Mouse (Mus musculus): ENCODE data around the gene Prickle2. TPM values are rescaled to one million over a fixed set of nuclear protein-coding genes. Genes with fewer than 3 reads are reported as not detected.

Prickle2 gene
- polyA plus RNA-seq, 1 experiment = 23.6 TPM

DNA sequence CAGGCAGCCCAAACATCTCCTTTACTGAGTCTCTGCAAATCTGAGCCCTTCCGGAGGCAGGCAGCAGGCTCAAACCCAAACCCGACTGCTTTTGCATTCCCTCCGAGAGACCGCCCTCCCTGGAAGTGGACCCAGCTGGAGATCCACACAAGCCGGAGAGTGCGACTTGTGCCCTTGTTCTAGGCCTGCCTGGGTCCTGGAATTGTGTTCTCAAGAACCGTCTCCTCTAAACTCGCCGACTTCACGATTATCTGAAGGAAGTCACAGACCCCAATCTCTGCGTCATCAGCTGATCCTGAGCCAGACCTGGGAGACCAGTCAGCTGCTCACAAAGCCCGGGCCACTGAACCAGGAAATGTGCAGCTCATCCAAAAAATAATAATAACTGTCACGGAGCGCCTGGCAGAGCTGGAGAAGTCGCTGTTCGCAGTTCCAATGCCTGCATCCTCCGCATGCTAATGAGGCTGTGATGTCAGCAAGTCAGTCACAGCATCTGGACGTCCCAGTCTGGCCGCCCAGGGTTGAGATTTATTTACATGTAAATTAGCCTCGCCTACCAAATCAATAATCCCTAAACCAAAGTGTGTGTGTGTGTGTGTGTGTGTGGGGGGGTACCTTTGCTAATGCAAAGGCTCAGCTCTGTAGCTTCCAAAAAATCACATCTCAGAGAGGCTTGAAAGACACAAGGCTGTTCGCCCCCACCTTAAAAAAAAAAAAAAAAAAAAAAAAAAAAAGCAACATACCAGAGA is 224.8 kb downstream of the Prickle2 start:
- peak overlapping the region; percentile 95 for H3K4me3 ChIP-seq (replicated peaks; ENCODE audit: extremely low read depth, low read depth, low read length)
- DNase-seq = peak; percentile 63
- WGBS = 3% methylated on average over 21 of the region's 21 CpGs
- H3K4me1 ChIP-seq (ENCODE audit: control insufficient read depth, insufficient read depth, low read length) = peaks cover 8% of the 10 kb centered on the region
- TF ChIP-seq POLR2A (IDR thresholded peaks at IDR 0.05; ENCODE audit: borderline replicate concordance, extremely low read depth, low read depth, low read length) = peak; percentile 30; the same call in 1 of the 2 replicates
- no peak for TF ChIP-seq CTCF (IDR thresholded peaks at IDR 0.05; ENCODE audit: insufficient read depth, low read length)

DNA sequence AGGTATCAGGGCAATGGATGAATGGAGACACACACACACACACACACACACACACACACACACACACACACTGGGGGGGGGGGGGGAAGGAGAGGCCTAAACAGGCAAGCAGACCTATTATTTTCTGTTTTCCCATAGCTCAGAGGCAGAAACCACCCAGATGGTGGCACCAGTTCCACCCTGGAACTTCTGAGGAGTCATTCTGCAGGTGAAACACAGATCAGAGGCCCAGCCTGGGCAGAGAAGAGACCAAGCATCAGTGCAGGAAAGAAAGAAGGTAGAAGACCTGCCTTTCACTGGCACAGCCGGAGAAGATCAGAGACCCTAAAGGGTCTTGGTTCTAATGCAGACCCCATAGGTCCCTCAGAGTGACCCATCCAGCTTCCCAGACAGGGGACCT is 227.3 kb downstream of the Prickle2 start:
- DNase-seq = no peak
- H3K4me1 ChIP-seq (ENCODE audit: control insufficient read depth, insufficient read depth, low read length) = peaks cover 8% of the 10 kb centered on the region
- H3K4me3 ChIP-seq (replicated peaks; ENCODE audit: extremely low read depth, low read depth, low read length) = peak overlapping the region; percentile 42
- WGBS = 59% methylated on average over 1 of the region's 1 CpGs
- TF ChIP-seq POLR2A (IDR thresholded peaks at IDR 0.05; ENCODE audit: borderline replicate concordance, extremely low read depth, low read depth, low read length) (no peak), CTCF (IDR thresholded peaks at IDR 0.05; ENCODE audit: insufficient read depth, low read length) (no peak)

DNA sequence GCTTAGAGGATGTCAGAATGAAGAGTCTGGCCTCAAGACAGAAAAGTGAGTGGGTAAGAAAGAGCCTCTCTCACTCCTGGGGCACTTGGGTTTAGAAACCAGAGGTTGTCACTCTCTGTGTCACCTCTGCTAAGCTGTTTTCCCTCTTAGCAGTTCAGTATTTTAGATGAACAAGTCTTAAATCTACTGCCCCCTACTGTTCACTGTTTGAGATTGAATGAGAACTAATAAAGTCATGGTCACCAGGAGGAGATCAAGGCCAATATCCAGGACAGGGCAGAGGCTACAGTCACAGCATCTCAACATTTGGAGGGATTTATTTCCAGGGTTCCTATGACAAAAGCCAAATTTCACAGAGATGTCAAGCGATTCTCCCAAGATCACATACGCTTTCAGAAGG is 228.3 kb downstream of the Prickle2 start:
- WGBS = 81% methylated on average over 2 of the region's 2 CpGs
- no peak for DNase-seq

DNA sequence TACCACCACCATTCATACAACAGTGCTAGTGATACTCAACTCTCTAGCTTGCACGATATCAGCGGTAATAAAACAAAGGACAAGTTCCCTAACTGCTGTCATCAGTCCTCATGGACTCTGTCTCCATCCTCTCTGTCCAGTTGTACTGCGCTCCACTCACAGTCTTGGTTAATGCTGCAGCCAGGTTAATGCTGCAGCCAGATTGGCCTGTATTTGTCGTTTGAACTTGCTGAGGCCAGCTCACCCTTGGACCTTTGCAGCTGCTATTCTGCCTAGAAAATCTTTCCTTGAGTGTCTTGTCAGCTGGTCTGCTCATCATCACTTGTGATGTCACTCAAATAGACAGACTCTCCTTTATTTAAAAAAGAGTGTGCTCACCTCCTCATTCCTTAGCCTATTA is 236.5 kb downstream of the Prickle2 start:
- Histone ChIP-seq H3K4me1 (ENCODE audit: control insufficient read depth, insufficient read depth, low read length) (peaks cover 32% of the 10 kb centered on the region), H3K4me3 (replicated peaks; ENCODE audit: extremely low read depth, low read depth, low read length) (no peak overlapping the region)
- DNase-seq = no peak
- WGBS = 63% methylated on average over 4 of the region's 4 CpGs
- TF ChIP-seq CTCF (IDR thresholded peaks at IDR 0.05; ENCODE audit: insufficient read depth, low read length) (no peak), POLR2A (IDR thresholded peaks at IDR 0.05; ENCODE audit: borderline replicate concordance, extremely low read depth, low read depth, low read length) (no peak)

More for the DNA sequence above, 228.3 kb downstream of the Prickle2 start:
- Histone ChIP-seq H3K4me3 (replicated peaks; ENCODE audit: extremely low read depth, low read depth, low read length) (peak overlapping the region; percentile 37), H3K4me1 (ENCODE audit: control insufficient read depth, insufficient read depth, low read length) (peaks cover 11% of the 10 kb centered on the region)
- TF ChIP-seq CTCF (IDR thresholded peaks at IDR 0.05; ENCODE audit: insufficient read depth, low read length) = no peak

DNA sequence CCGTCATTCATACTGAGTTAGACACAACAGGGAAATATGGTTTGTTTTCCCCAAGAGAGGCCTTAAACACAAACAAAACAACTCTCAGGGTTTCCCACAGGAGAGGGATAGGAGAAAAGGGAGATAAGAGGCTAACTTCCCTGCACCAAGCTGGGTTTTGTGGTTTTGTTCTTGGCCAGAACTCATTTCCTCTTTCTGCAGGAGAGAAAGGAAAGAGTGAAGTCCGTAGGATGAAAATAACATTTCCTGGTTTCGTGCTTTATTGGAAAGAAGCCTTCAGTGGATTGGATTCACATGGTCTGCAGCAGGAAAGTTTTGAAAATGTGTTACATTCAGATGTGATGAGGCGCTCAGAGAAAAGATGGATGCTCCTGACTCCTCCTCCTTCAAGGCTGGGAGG is 237.1 kb downstream of the Prickle2 start:
- WGBS = 37% methylated on average over 4 of the region's 4 CpGs
- H3K4me3 ChIP-seq (replicated peaks; ENCODE audit: extremely low read depth, low read depth, low read length) = no peak overlapping the region
- DNase-seq = no peak
- no peak for TF ChIP-seq CTCF (IDR thresholded peaks at IDR 0.05; ENCODE audit: insufficient read depth, low read length)
- TF ChIP-seq POLR2A (IDR thresholded peaks at IDR 0.05; ENCODE audit: borderline replicate concordance, extremely low read depth, low read depth, low read length) = no peak
- H3K4me1 ChIP-seq (ENCODE audit: control insufficient read depth, insufficient read depth, low read length) = peaks cover 37% of the 10 kb centered on the region

DNA sequence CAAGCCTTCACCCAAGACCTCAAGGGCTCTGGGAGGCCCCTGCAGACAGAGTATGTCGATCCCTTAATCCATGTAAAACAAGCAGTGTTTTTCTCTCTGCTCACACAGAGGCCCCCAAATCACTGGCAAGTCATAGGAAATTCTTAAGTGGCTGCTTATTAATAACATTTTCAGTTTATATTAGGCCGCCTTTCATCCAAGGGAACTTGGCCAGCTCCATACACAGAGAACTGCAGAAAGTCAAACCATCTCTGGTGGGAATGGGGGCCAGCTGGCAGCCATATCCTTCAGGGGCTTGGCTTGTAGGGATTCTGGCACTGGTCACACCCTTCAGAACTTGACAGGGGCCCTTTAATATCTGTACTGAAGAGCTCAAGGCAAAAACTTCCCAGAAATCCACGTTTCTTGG is 237.6 kb downstream of the Prickle2 start:
- Histone ChIP-seq H3K4me1 (ENCODE audit: control insufficient read depth, insufficient read depth, low read length) (peaks cover 39% of the 10 kb centered on the region), H3K4me3 (replicated peaks; ENCODE audit: extremely low read depth, low read depth, low read length) (no peak overlapping the region)
- DNase-seq = no peak
- WGBS = 33% methylated on average over 3 of the region's 3 CpGs
- TF ChIP-seq POLR2A (IDR thresholded peaks at IDR 0.05; ENCODE audit: borderline replicate concordance, extremely low read depth, low read depth, low read length) (no peak), CTCF (IDR thresholded peaks at IDR 0.05; ENCODE audit: insufficient read depth, low read length) (no peak)

DNA sequence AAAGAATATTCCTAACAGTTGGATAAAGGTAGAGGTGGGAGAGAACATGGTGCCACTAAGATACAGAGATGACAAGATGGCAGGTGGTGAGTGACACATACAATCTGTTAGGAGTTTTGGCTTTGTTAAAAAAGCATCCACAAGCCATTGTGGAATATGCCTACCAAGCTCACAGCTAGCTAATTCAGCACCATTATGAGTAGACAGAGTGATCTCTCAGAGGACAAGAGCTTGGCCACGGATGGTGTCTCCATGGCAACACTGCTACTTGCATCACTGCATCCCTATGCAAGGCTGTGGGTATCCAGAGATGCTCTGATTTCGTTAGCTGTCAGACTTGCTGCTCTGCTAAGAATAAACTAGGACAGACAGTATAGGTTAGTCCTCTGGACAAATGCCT is 238.6 kb downstream of the Prickle2 start:
- 82% methylated on average over 2 of the region's 2 CpGs for WGBS
- TF ChIP-seq POLR2A (IDR thresholded peaks at IDR 0.05; ENCODE audit: borderline replicate concordance, extremely low read depth, low read depth, low read length) (no peak), CTCF (IDR thresholded peaks at IDR 0.05; ENCODE audit: insufficient read depth, low read length) (no peak)
- Histone ChIP-seq H3K4me3 (replicated peaks; ENCODE audit: extremely low read depth, low read depth, low read length) (no peak overlapping the region), H3K4me1 (ENCODE audit: control insufficient read depth, insufficient read depth, low read length) (peaks cover 38% of the 10 kb centered on the region)
- no peak for DNase-seq

DNA sequence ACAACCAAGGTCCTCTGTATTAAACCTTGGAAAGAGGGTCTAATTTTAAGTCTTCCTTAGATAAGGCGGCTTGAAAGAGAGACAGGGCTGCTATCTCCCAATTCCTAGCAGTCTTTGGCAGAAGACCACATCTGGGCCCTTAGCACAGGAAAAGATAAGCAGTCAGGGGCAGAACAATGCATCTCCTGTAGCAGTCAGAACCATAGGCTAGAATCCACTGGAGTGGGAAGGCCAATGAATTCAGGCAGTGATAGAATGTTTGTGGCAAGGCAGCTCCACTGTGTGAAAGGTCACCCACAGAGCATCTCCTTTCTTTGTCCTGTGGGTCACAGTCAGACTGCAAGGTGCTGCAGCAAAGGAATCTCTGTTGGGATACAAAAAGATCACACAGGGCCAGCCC is 240.3 kb downstream of the Prickle2 start:
- H3K4me3 ChIP-seq (replicated peaks; ENCODE audit: extremely low read depth, low read depth, low read length) = no peak overlapping the region
- WGBS = 47% methylated on average over 1 of the region's 1 CpGs
- TF ChIP-seq CTCF (IDR thresholded peaks at IDR 0.05; ENCODE audit: insufficient read depth, low read length) = no peak
- TF ChIP-seq POLR2A (IDR thresholded peaks at IDR 0.05; ENCODE audit: borderline replicate concordance, extremely low read depth, low read depth, low read length) = no peak
- DNase-seq = no peak
- peaks cover 39% of the 10 kb centered on the region for H3K4me1 ChIP-seq (ENCODE audit: control insufficient read depth, insufficient read depth, low read length)

DNA sequence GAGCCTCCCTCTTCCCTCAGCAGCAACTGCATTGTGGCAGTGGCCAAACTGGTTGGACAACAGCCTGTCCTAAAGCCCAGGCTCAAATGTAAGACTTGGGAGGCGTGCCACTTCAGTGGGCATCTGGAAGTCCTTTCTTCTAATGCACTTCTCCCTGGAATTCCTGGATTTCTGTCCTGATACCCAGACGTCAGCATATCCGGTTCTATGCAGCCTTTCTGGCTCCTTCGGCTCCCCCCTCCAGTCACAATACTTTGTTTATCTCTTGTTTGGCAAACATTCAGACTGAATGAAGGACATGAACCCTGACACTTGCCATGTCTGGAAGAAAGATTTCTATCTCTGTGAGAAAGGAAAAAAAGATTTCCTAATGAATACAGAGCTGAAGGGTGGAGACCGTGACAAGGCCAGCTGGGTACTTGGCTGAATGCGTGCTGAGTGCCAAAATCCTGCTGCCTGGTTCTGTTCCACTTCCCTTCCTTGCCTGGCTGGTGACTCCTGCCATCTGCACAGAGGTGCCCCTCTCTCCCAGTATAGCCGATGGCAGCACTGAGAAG is 241.1 kb downstream of the Prickle2 start:
- WGBS = 18% methylated on average over 7 of the region's 7 CpGs
- no peak overlapping the region for H3K4me3 ChIP-seq (replicated peaks; ENCODE audit: extremely low read depth, low read depth, low read length)

DNA sequence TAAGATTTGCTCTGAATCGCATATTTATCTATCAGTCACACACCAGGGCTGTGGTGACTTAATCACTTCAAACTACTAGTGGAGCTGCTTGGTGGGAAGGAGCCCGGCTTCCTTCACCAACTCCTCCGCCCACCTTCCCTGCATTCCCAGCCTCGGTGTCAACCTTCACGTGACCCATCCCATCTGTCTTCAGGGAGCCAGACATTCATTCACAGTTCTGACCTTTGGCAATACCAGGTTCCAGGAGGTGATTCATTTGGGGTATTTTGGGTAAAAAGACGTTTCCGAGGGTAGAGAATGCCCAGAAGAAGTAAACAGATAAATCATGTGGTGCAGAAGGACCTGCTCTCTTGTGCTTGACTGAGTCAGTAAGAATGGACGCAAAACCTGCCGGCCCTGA is 242.2 kb downstream of the Prickle2 start:
- WGBS = 19% methylated on average over 9 of the region's 9 CpGs
- TF ChIP-seq POLR2A (IDR thresholded peaks at IDR 0.05; ENCODE audit: borderline replicate concordance, extremely low read depth, low read depth, low read length) = no peak
- no peak for TF ChIP-seq CTCF (IDR thresholded peaks at IDR 0.05; ENCODE audit: insufficient read depth, low read length)
- H3K4me3 ChIP-seq (replicated peaks; ENCODE audit: extremely low read depth, low read depth, low read length) = no peak overlapping the region
- DNase-seq = no peak
- peaks cover 34% of the 10 kb centered on the region for H3K4me1 ChIP-seq (ENCODE audit: control insufficient read depth, insufficient read depth, low read length)

More for the DNA sequence above, 241.1 kb downstream of the Prickle2 start:
- no peak for TF ChIP-seq CTCF (IDR thresholded peaks at IDR 0.05; ENCODE audit: insufficient read depth, low read length)
- no peak for TF ChIP-seq POLR2A (IDR thresholded peaks at IDR 0.05; ENCODE audit: borderline replicate concordance, extremely low read depth, low read depth, low read length)
- peaks cover 39% of the 10 kb centered on the region for H3K4me1 ChIP-seq (ENCODE audit: control insufficient read depth, insufficient read depth, low read length)
- DNase-seq = peak; percentile 48

Measured in lung, adult 2 months (tissue).